Mouse (Mus musculus) liver, embryonic 16.5 days (tissue): Measurements from ENCODE around the gene Vsig2. TPM values are rescaled to one million over a fixed set of nuclear protein-coding genes. Genes with fewer than 3 reads are reported as not detected.

ENCODE experiments used
- ATAC-seq: fragments of 200-750 bp; cut with Nextera tagmentation; 2 replicates; pipeline ENCODE4 v1.8.0; 2017; ENCODE audit warnings: low read depth, mild to moderate bottlenecking, moderate number of reproducible peaks, moderate library complexity
- H3K27ac ChIP-seq: fragments of 300-500 bp; sonication (generic); 2 replicates; pipeline ENCODE4 v1.5.1; 2014; ENCODE audit warnings: mild to moderate bottlenecking, low read length
- H3K27me3 ChIP-seq: fragments of 300-500 bp; sonication (generic); 2 replicates; pipeline ENCODE4 v1.6.1; 2014; ENCODE audit warnings: low read depth, low read length, mixed read lengths; ENCODE audit not compliant: control insufficient read depth, insufficient read depth
- H3K36me3 ChIP-seq: fragments of 300-500 bp; sonication (generic); 2 replicates; pipeline ENCODE4 v1.6.1; 2014; ENCODE audit warnings: mild to moderate bottlenecking; ENCODE audit not compliant: control insufficient read depth, insufficient read depth
- H3K4me1 ChIP-seq: fragments of 300-500 bp; sonication (generic); 2 replicates; pipeline ENCODE4 v1.6.1; 2014; ENCODE audit warnings: low read depth, low read length, mixed read lengths; ENCODE audit not compliant: control insufficient read depth
- H3K4me2 ChIP-seq: fragments of 300-500 bp; sonication (generic); 2 replicates; pipeline ENCODE4 v1.6.1; 2014; ENCODE audit warnings: low read depth, low read length, mixed read lengths
- H3K4me3 ChIP-seq: fragments of 300-500 bp; sonication (generic); 2 replicates; pipeline ENCODE4 v1.5.1; 2014; ENCODE audit warnings: low read depth, mild to moderate bottlenecking, low read length
- H3K9ac ChIP-seq: fragments of 300-500 bp; sonication (generic); 2 replicates; pipeline ENCODE4 v1.6.1; 2014; ENCODE audit warnings: low read depth, low read length
- H3K9me3 ChIP-seq: fragments of 300-500 bp; sonication (generic); replicated peaks from 2 replicates; pipeline ENCODE4 v1.6.1; 2016; ENCODE audit warnings: low read length; ENCODE audit not compliant: control insufficient read depth
- WGBS: fragments of 180-500 bp; shearing (Covaris S2); extraction: QIAGEN DNeasy Blood & Tissue Kit; methylation state at CpG from one replicate; pipeline ENCODE4 v1.1.7; 2014; ENCODE audit not compliant: insufficient replicate concordance; 5-methylcytosine and 5-hydroxymethylcytosine counted together
- polyA plus RNA-seq: library from polyadenylated mRNA; unstranded; fragments of >200 nt; fragmentation: Nextera tagmentation; extraction: Ambion mirVana; gene quantifications from 2 replicates; pipeline ENCODE4 v1.2.1, GENCODE M21; 2015

The Vsig2 gene
- polyA plus RNA-seq, 1 experiment from 2014 or later: 0.34 TPM

DNA sequence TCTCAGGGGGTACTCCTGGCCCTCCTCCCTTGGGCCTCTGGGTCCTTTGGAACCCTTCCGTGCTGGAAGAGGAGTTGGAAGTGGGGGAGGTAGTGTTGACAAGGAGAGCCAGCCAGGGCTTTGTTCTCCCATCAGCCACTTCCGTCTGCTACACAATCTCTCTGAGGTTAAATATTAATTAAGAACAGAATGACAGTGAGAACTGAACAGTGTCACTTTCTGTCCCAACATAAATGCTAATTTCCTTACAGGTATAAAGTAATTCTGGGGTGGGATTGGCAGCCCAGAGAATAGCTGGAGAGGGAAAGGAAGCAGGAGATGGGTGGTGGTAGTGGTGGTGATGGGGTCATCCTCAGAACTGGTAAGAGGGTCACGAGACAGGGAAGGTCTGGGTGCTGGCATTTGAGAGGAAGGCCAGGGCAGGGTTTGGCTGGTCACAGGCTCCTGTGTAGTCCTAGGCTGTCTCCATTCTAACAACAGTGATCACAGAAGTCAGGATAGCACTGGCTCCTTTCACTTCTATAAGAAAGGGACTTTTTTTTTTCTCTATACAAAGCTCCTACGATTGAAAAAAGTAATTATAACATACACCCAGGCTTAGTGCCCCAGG, 29.7 kb downstream of the Vsig2 start:
- Histone ChIP-seq H3K4me3 (no peak overlapping the region), H3K9ac (no peak overlapping the region), H3K27ac (no peak overlapping the region), H3K36me3 (no peaks in the 10 kb centered on the region), H3K9me3 (no peaks in the 10 kb centered on the region), H3K4me1 (peaks cover 34% of the 10 kb centered on the region), H3K4me2 (no peak overlapping the region), H3K27me3 (no peaks in the 10 kb centered on the region)
- 35% methylated on average over 4 of the region's 4 CpGs for WGBS
- no peak for ATAC-seq

- peaks cover 31% of the 10 kb centered on the region for H3K4me1 ChIP-seq
These were observed 30.3 kb downstream of the Vsig2 start for GRCm38 (mm10) chr9:37569231-37569835.

DNA sequence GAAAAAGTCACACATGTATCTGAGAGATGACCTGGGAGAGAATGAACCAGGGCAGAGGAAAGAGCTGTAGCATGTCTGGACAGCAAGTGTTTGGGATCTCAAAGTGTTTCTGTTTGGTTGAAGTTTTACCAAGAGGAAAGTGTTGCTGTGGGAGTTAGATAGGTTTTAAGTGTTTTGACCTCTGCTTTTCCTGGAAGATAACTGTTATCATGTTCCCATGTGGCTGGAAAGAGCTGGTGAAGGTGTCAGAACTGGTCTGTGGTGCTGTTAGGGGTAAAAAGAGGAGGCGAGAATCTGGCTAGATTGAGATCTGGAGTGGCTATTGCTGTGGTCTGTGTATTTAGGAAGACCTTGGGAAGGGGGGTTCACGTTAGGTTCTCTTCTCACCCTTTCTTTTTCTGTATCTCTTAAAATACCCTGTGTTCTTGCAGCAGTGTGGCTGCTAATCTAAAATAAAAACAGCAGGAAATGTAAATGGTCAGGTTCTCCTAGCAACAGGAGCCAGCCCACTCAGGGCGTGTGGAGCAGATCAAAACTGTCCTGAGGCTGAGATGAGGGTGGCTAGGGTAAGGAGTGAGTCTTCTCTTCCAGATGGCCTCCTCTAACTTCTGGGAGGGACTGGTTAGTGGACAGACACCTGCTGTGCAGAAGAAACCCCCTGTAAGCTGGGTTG, 33.3 kb downstream of the Vsig2 start:
- whole genome bisulfite sequencing: 26% methylated on average over 3 of the region's 3 CpGs
- Histone ChIP-seq H3K27me3 (no peaks in the 10 kb centered on the region), H3K4me3 (no peak overlapping the region), H3K36me3 (no peaks in the 10 kb centered on the region), H3K4me1 (peaks cover 27% of the 10 kb centered on the region), H3K27ac (no peak overlapping the region), H3K9me3 (no peaks in the 10 kb centered on the region), H3K9ac (no peak overlapping the region), H3K4me2 (no peak overlapping the region)
- no peak for ATAC-seq

More at GRCm38 (mm10) chr9:37569231-37569835, 30.3 kb downstream of the Vsig2 start:
- no peaks in the 10 kb centered on the region for H3K36me3 ChIP-seq
- peak; percentile 56 for ATAC-seq
- H3K4me2 ChIP-seq: no peak overlapping the region
- H3K9ac ChIP-seq: no peak overlapping the region
- WGBS: 30% methylated on average over 2 of the region's 2 CpGs
- H3K27me3 ChIP-seq: no peaks in the 10 kb centered on the region
- H3K27ac ChIP-seq: no peak overlapping the region
- H3K4me3 ChIP-seq: no peak overlapping the region
- H3K9me3 ChIP-seq: no peaks in the 10 kb centered on the region

- Histone ChIP-seq H3K4me3 (no peak overlapping the region), H3K4me1 (peaks cover 7% of the 10 kb centered on the region), H3K27me3 (no peaks in the 10 kb centered on the region), H3K9ac (no peak overlapping the region), H3K36me3 (no peaks in the 10 kb centered on the region), H3K4me2 (peak overlapping the region; percentile 8; the same call in 1 of the 2 replicates), H3K9me3 (no peaks in the 10 kb centered on the region), H3K27ac (no peak overlapping the region)
- WGBS: 16% methylated on average over 14 of the region's 14 CpGs
- ATAC-seq: peak; percentile 27; the same call in 1 of the 2 replicates
These were observed 37.4 kb downstream of the Vsig2 start for GRCm38 (mm10) chr9:37576436-37576930.

GRCm38 (mm10) chr9:37583594-37583993, 44.5 kb downstream of the Vsig2 start:
- no peak overlapping the region for H3K9ac ChIP-seq
- H3K4me1 ChIP-seq: no peaks in the 10 kb centered on the region
- H3K4me2 ChIP-seq: no peak overlapping the region
- no peak for ATAC-seq
- no peaks in the 10 kb centered on the region for H3K36me3 ChIP-seq
- no peak overlapping the region for H3K27ac ChIP-seq
- H3K27me3 ChIP-seq: no peaks in the 10 kb centered on the region
- H3K9me3 ChIP-seq: no peaks in the 10 kb centered on the region
- WGBS: 70% methylated on average over 5 of the region's 5 CpGs
- H3K4me3 ChIP-seq: no peak overlapping the region

- no peaks in the 10 kb centered on the region for H3K9me3 ChIP-seq
- no peaks in the 10 kb centered on the region for H3K27me3 ChIP-seq
- no peak overlapping the region for H3K4me2 ChIP-seq
- H3K4me3 ChIP-seq: no peak overlapping the region
- no peak for ATAC-seq
- no peak overlapping the region for H3K9ac ChIP-seq
- no peaks in the 10 kb centered on the region for H3K4me1 ChIP-seq
- H3K36me3 ChIP-seq: no peaks in the 10 kb centered on the region
- no peak overlapping the region for H3K27ac ChIP-seq
- WGBS: 64% methylated on average over 4 of the region's 4 CpGs
These were observed 47.7 kb downstream of the Vsig2 start for GRCm38 (mm10) chr9:37586718-37587117.

DNA sequence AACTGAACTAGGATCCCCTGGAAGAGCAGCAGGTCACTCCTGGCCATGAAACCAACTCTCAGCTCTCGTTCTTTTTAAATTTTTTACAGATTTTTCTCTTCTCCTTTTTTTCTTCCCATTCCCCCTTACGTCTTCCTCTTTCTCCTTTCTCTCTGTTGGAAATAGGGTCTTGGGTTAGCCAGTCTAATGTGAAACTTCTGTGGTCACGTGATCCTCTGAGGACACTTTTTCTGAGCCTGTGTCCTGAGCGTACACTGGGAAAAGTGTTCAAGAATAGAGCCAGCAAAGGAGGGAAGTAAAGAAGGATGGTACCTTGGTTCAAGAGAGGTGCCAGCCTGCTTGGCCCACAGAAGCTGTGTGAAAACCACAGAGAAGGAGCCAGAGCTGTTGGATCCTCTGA, 51.3 kb downstream of the Vsig2 start:
- WGBS: 67% methylated on average over 4 of the region's 4 CpGs
- ATAC-seq: no peak

GRCm38 (mm10) chr9:37592025-37592424, 53.0 kb downstream of the Vsig2 start:
- Histone ChIP-seq H3K36me3 (no peaks in the 10 kb centered on the region), H3K27ac (no peak overlapping the region), H3K4me3 (no peak overlapping the region), H3K27me3 (no peaks in the 10 kb centered on the region), H3K4me1 (no peaks in the 10 kb centered on the region), H3K4me2 (no peak overlapping the region), H3K9me3 (no peaks in the 10 kb centered on the region), H3K9ac (no peak overlapping the region)
- no peak for ATAC-seq
- WGBS: 26% methylated on average over 2 of the region's 2 CpGs

More for the DNA sequence above, 51.3 kb downstream of the Vsig2 start:
- H3K4me1 ChIP-seq: no peaks in the 10 kb centered on the region
- no peaks in the 10 kb centered on the region for H3K9me3 ChIP-seq
- no peak overlapping the region for H3K27ac ChIP-seq
- H3K27me3 ChIP-seq: no peaks in the 10 kb centered on the region
- H3K36me3 ChIP-seq: no peaks in the 10 kb centered on the region
- H3K9ac ChIP-seq: no peak overlapping the region
- H3K4me2 ChIP-seq: no peak overlapping the region
- no peak overlapping the region for H3K4me3 ChIP-seq

DNA sequence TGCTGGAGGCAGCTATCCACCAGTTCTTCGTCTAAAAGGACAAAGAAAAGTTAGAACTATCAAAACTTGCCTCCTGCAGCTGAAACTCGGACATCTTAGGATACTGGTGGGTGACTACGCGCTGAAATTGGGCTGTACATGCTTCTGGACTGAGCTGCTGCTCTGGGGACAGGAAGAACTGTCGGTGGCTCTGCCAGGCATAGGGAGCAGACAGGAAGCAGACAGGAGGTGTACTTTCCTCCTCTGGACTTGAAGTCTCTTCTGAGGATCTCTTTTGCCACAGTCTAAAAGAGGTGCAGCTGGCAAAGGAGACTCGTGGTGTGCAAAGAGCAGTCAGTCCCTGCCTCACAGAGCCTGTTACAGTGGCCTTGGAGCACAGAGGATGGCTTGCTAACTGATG, 53.6 kb downstream of the Vsig2 start:
- ATAC-seq: no peak
- no peak overlapping the region for H3K9ac ChIP-seq
- WGBS: 17% methylated on average over 6 of the region's 6 CpGs
- H3K4me2 ChIP-seq: no peak overlapping the region
- no peaks in the 10 kb centered on the region for H3K27me3 ChIP-seq
- H3K9me3 ChIP-seq: no peaks in the 10 kb centered on the region
- no peak overlapping the region for H3K27ac ChIP-seq
- no peak overlapping the region for H3K4me3 ChIP-seq
- H3K4me1 ChIP-seq: no peaks in the 10 kb centered on the region
- H3K36me3 ChIP-seq: no peaks in the 10 kb centered on the region
